Mouse (Mus musculus): Measurements from ENCODE around the gene Eml2. TPM values are rescaled to one million over a fixed set of nuclear protein-coding genes. Genes with fewer than 3 reads are reported as not detected.

Gene Eml2
- polyA plus RNA-seq, 1 experiment from 2014 or later: 14.4 TPM

- 0 out of 2 replicates have a peak, but pooled peaks have one; percentile 2 for ATAC-seq
- H3K9me3 ChIP-seq (ENCODE audit: control insufficient read depth, low read length): peaks cover 3% of the 10 kb centered on the region; the same call in 1 of the 2 replicates
- WGBS: 45% methylated on average over 10 of the region's 10 CpGs
- H3K4me2 ChIP-seq (ENCODE audit: low read length): no peak overlapping the region
- H3K4me1 ChIP-seq (replicated peaks; ENCODE audit: control insufficient read depth, insufficient read depth, low read length): peaks cover 46% of the 10 kb centered on the region
- no peak overlapping the region for H3K4me3 ChIP-seq (replicated peaks; ENCODE audit: low read length)
- H3K36me3 ChIP-seq (ENCODE audit: control insufficient read depth, insufficient read depth): no peaks in the 10 kb centered on the region
- no peaks in the 10 kb centered on the region for H3K27me3 ChIP-seq (replicated peaks; ENCODE audit: control insufficient read depth, insufficient read depth, low read length)
- H3K27ac ChIP-seq (ENCODE audit: low read length): peak overlapping the region; percentile 96
- H3K9ac ChIP-seq (replicated peaks; ENCODE audit: low read depth, low read length): peak overlapping the region; percentile 33; the same call in 1 of the 2 replicates
Observed at GRCm38 (mm10) chr7:19169506-19169905, 6.7 kb upstream of the Eml2 start.

GRCm38 (mm10) chr7:19170142-19170541 is 6.1 kb upstream of the Eml2 start:
- Histone ChIP-seq H3K4me1 (replicated peaks; ENCODE audit: control insufficient read depth, insufficient read depth, low read length) (peaks cover 40% of the 10 kb centered on the region), H3K4me2 (ENCODE audit: low read length) (peak overlapping the region; percentile 21; the same call in 1 of the 2 replicates), H3K9me3 (ENCODE audit: control insufficient read depth, low read length) (peaks cover 3% of the 10 kb centered on the region; the same call in 1 of the 2 replicates), H3K9ac (replicated peaks; ENCODE audit: low read depth, low read length) (peak overlapping the region; percentile 33; the same call in 1 of the 2 replicates), H3K4me3 (replicated peaks; ENCODE audit: low read length) (no peak overlapping the region), H3K27me3 (replicated peaks; ENCODE audit: control insufficient read depth, insufficient read depth, low read length) (no peaks in the 10 kb centered on the region), H3K36me3 (ENCODE audit: control insufficient read depth, insufficient read depth) (no peaks in the 10 kb centered on the region), H3K27ac (ENCODE audit: low read length) (peak overlapping the region; percentile 96)
- peak; percentile 88 for ATAC-seq
- WGBS: 39% methylated on average over 8 of the region's 8 CpGs

GRCm38 (mm10) chr7:19171831-19172230 is 4.4 kb upstream of the Eml2 start:
- H3K9ac ChIP-seq (replicated peaks; ENCODE audit: low read depth, low read length): no peak overlapping the region; the same call in 1 of the 2 replicates
- WGBS: 51% methylated on average over 8 of the region's 8 CpGs
- peak overlapping the region; percentile 92 for H3K27ac ChIP-seq (ENCODE audit: low read length)
- ATAC-seq: no peak
- H3K36me3 ChIP-seq (ENCODE audit: control insufficient read depth, insufficient read depth): no peaks in the 10 kb centered on the region
- no peak overlapping the region for H3K4me3 ChIP-seq (replicated peaks; ENCODE audit: low read length)
- 0 out of 2 replicates have a peak overlapping the region, but pooled peaks have one; percentile 11 for H3K4me2 ChIP-seq (ENCODE audit: low read length)
- H3K27me3 ChIP-seq (replicated peaks; ENCODE audit: control insufficient read depth, insufficient read depth, low read length): no peaks in the 10 kb centered on the region
- peaks cover 3% of the 10 kb centered on the region; the same call in 1 of the 2 replicates for H3K9me3 ChIP-seq (ENCODE audit: control insufficient read depth, low read length)
- H3K4me1 ChIP-seq (replicated peaks; ENCODE audit: control insufficient read depth, insufficient read depth, low read length): peaks cover 40% of the 10 kb centered on the region

GRCm38 (mm10) chr7:19172874-19173273 is 3.3 kb upstream of the Eml2 start:
- WGBS: 2% methylated on average over 17 of the region's 17 CpGs
- peak overlapping the region; percentile 27; the same call in 1 of the 2 replicates for H3K9ac ChIP-seq (replicated peaks; ENCODE audit: low read depth, low read length)
- 0 out of 2 replicates have a peak, but pooled peaks have one; percentile 7 for ATAC-seq

GRCm38 (mm10) chr7:19176516-19176947 is 311 bp downstream of the Eml2 start:
- WGBS: 3% methylated on average over 18 of the region's 21 CpGs
- H3K27me3 ChIP-seq (replicated peaks; ENCODE audit: control insufficient read depth, insufficient read depth, low read length): peaks cover 14% of the 10 kb centered on the region
- peaks cover 54% of the 10 kb centered on the region for H3K4me1 ChIP-seq (replicated peaks; ENCODE audit: control insufficient read depth, insufficient read depth, low read length)

More at GRCm38 (mm10) chr7:19172874-19173273, 3.3 kb upstream of the Eml2 start:
- Histone ChIP-seq H3K4me3 (replicated peaks; ENCODE audit: low read length) (peak overlapping the region; percentile 22), H3K9me3 (ENCODE audit: control insufficient read depth, low read length) (no peaks in the 10 kb centered on the region), H3K4me2 (ENCODE audit: low read length) (peak overlapping the region; percentile 48), H3K4me1 (replicated peaks; ENCODE audit: control insufficient read depth, insufficient read depth, low read length) (peaks cover 49% of the 10 kb centered on the region), H3K27ac (ENCODE audit: low read length) (peak overlapping the region; percentile 92), H3K36me3 (ENCODE audit: control insufficient read depth, insufficient read depth) (no peaks in the 10 kb centered on the region), H3K27me3 (replicated peaks; ENCODE audit: control insufficient read depth, insufficient read depth, low read length) (no peaks in the 10 kb centered on the region; the same call in 1 of the 2 replicates)

GRCm38 (mm10) chr7:19177216-19177615 is 995 bp downstream of the Eml2 start:
- peak overlapping the region; percentile 79 for H3K9ac ChIP-seq (replicated peaks; ENCODE audit: low read depth, low read length)
- H3K4me1 ChIP-seq (replicated peaks; ENCODE audit: control insufficient read depth, insufficient read depth, low read length): peaks cover 48% of the 10 kb centered on the region
- H3K36me3 ChIP-seq (ENCODE audit: control insufficient read depth, insufficient read depth): no peaks in the 10 kb centered on the region
- WGBS: 58% methylated on average over 7 of the region's 7 CpGs
- peak overlapping the region; percentile 70 for H3K4me3 ChIP-seq (replicated peaks; ENCODE audit: low read length)
- no peak overlapping the region for H3K27ac ChIP-seq (ENCODE audit: low read length)
- ATAC-seq: no peak
- peak overlapping the region; percentile 67 for H3K4me2 ChIP-seq (ENCODE audit: low read length)
- peaks cover 14% of the 10 kb centered on the region for H3K27me3 ChIP-seq (replicated peaks; ENCODE audit: control insufficient read depth, insufficient read depth, low read length)
- H3K9me3 ChIP-seq (ENCODE audit: control insufficient read depth, low read length): no peaks in the 10 kb centered on the region

More at GRCm38 (mm10) chr7:19176516-19176947, 311 bp downstream of the Eml2 start:
- H3K4me3 ChIP-seq (replicated peaks; ENCODE audit: low read length): peak overlapping the region; percentile 70
- peak overlapping the region; percentile 67 for H3K4me2 ChIP-seq (ENCODE audit: low read length)
- H3K9me3 ChIP-seq (ENCODE audit: control insufficient read depth, low read length): no peaks in the 10 kb centered on the region
- no peaks in the 10 kb centered on the region for H3K36me3 ChIP-seq (ENCODE audit: control insufficient read depth, insufficient read depth)
- ATAC-seq: peak; percentile 21
- peak overlapping the region; percentile 79 for H3K9ac ChIP-seq (replicated peaks; ENCODE audit: low read depth, low read length)
- peak overlapping the region; percentile 71 for H3K27ac ChIP-seq (ENCODE audit: low read length)

- Histone ChIP-seq H3K27ac (ENCODE audit: low read length) (no peak overlapping the region), H3K36me3 (ENCODE audit: control insufficient read depth, insufficient read depth) (no peaks in the 10 kb centered on the region), H3K9me3 (ENCODE audit: control insufficient read depth, low read length) (no peaks in the 10 kb centered on the region), H3K9ac (replicated peaks; ENCODE audit: low read depth, low read length) (peak overlapping the region; percentile 24; the same call in 1 of the 2 replicates), H3K4me3 (replicated peaks; ENCODE audit: low read length) (peak overlapping the region; percentile 70), H3K27me3 (replicated peaks; ENCODE audit: control insufficient read depth, insufficient read depth, low read length) (peaks cover 14% of the 10 kb centered on the region), H3K4me2 (ENCODE audit: low read length) (peak overlapping the region; percentile 67), H3K4me1 (replicated peaks; ENCODE audit: control insufficient read depth, insufficient read depth, low read length) (peaks cover 39% of the 10 kb centered on the region)
- ATAC-seq: no peak
- 13% methylated on average over 18 of the region's 18 CpGs for WGBS
Observed at GRCm38 (mm10) chr7:19178035-19178434, 1.8 kb downstream of the Eml2 start.

- peak overlapping the region; percentile 43 for H3K9ac ChIP-seq (replicated peaks; ENCODE audit: low read depth, low read length)
- ATAC-seq: no peak
Observed at GRCm38 (mm10) chr7:19178443-19179092, 2.3 kb downstream of the Eml2 start.

GRCm38 (mm10) chr7:19179173-19179572 is 3.0 kb downstream of the Eml2 start:
- no peak for ATAC-seq
- H3K9ac ChIP-seq (replicated peaks; ENCODE audit: low read depth, low read length): peak overlapping the region; percentile 43
- no peaks in the 10 kb centered on the region for H3K9me3 ChIP-seq (ENCODE audit: control insufficient read depth, low read length)
- H3K4me2 ChIP-seq (ENCODE audit: low read length): peak overlapping the region; percentile 67
- under 1% methylated on average over 32 of the region's 32 CpGs for WGBS
- H3K36me3 ChIP-seq (ENCODE audit: control insufficient read depth, insufficient read depth): no peaks in the 10 kb centered on the region
- no peak overlapping the region for H3K27ac ChIP-seq (ENCODE audit: low read length)
- peak overlapping the region; percentile 70 for H3K4me3 ChIP-seq (replicated peaks; ENCODE audit: low read length)
- peaks cover 14% of the 10 kb centered on the region for H3K27me3 ChIP-seq (replicated peaks; ENCODE audit: control insufficient read depth, insufficient read depth, low read length)
- peaks cover 40% of the 10 kb centered on the region for H3K4me1 ChIP-seq (replicated peaks; ENCODE audit: control insufficient read depth, insufficient read depth, low read length)

More at GRCm38 (mm10) chr7:19178443-19179092, 2.3 kb downstream of the Eml2 start:
- Histone ChIP-seq H3K9me3 (ENCODE audit: control insufficient read depth, low read length) (no peaks in the 10 kb centered on the region), H3K4me3 (replicated peaks; ENCODE audit: low read length) (peak overlapping the region; percentile 70), H3K4me2 (ENCODE audit: low read length) (peak overlapping the region; percentile 67), H3K4me1 (replicated peaks; ENCODE audit: control insufficient read depth, insufficient read depth, low read length) (peaks cover 38% of the 10 kb centered on the region), H3K27me3 (replicated peaks; ENCODE audit: control insufficient read depth, insufficient read depth, low read length) (peaks cover 14% of the 10 kb centered on the region), H3K27ac (ENCODE audit: low read length) (no peak overlapping the region), H3K36me3 (ENCODE audit: control insufficient read depth, insufficient read depth) (no peaks in the 10 kb centered on the region)
- WGBS: 5% methylated on average over 27 of the region's 27 CpGs
